Mouse (Mus musculus) small intestine, adult 2 months (tissue): ENCODE measurements around the gene Perm1. TPM values are rescaled to one million over a fixed set of nuclear protein-coding genes. Genes with fewer than 3 reads are reported as not detected.

Source experiments
- H3K27ac ChIP-seq: fragments of 200-500 bp; 2 replicates; pipeline ENCODE4 v1.5.1; 2012; ENCODE audit warnings: low read depth, low read length, control low read depth, inconsistent platforms; ENCODE audit not compliant: insufficient read depth
- H3K27me3 ChIP-seq: fragments of 200-500 bp; 2 replicates; pipeline ENCODE4 v1.6.1; 2012; ENCODE audit warnings: mild to moderate bottlenecking, moderate library complexity, low read length, inconsistent platforms; ENCODE audit not compliant: control insufficient read depth, insufficient read depth
- H3K36me3 ChIP-seq: fragments of 200-500 bp; 2 replicates; pipeline ENCODE4 v1.6.1; 2012; ENCODE audit warnings: mild to moderate bottlenecking, low read length, control low read depth, inconsistent platforms; ENCODE audit not compliant: control insufficient read depth, insufficient read depth
- H3K4me1 ChIP-seq: fragments of 200-500 bp; 2 replicates; pipeline ENCODE4 v1.6.1; 2012; ENCODE audit warnings: low read length, inconsistent platforms, mixed read lengths; ENCODE audit not compliant: control insufficient read depth, insufficient read depth, insufficient read length
- H3K4me3 ChIP-seq: fragments of 200-500 bp; 2 replicates; pipeline ENCODE4 v1.5.1; 2012; ENCODE audit warnings: low read depth, mild to moderate bottlenecking, control low read depth, inconsistent platforms, low read length, moderate library complexity
- CTCF ChIP-seq: fragments of 200-500 bp; IDR thresholded peaks from 2 replicates; pipeline ENCODE4 v1.5.1; 2012; ENCODE audit warnings: low read depth, mild to moderate bottlenecking, control low read depth, inconsistent platforms, low read length, moderate library complexity, mixed read lengths; ENCODE audit not compliant: insufficient replicate concordance, insufficient read length; ENCODE audit errors: extremely low read depth
- POLR2A ChIP-seq: fragments of 200-500 bp; IDR thresholded peaks from 2 replicates; pipeline ENCODE4 v1.6.1; 2012; ENCODE audit warnings: low read depth, mild to moderate bottlenecking, control low read depth, inconsistent platforms, low read length, moderate library complexity
- WGBS: fragments of 180-500 bp; shearing (Covaris S2); methylation state at CpG from one replicate; pipeline ENCODE4 v1.1.7; 2018; 5-methylcytosine and 5-hydroxymethylcytosine counted together
- polyA plus RNA-seq: library from polyadenylated mRNA; depleted of rRNA; stranded (reverse); fragments of >200 nt; gene quantifications from 2 replicates; pipeline ENCODE4 v1.2.3, GENCODE M21; 2012; rRNA removed

The Perm1 gene
- polyA plus RNA-seq = 0.06 and 0.09 TPM in 2 replicates

- no peaks in the 10 kb centered on the region for H3K27me3 ChIP-seq
- TF ChIP-seq CTCF (no peak), POLR2A (no peak)
- H3K27ac ChIP-seq = no peak within 1 kb of the TSS
- no peaks in the 10 kb centered on the region for H3K36me3 ChIP-seq
- WGBS = 55% methylated on average over 4 of the region's 4 CpGs
- H3K4me1 ChIP-seq = no peaks in the 10 kb centered on the region
- no peak within 1 kb of the TSS for H3K4me3 ChIP-seq
Measured at GRCm38 (mm10) chr4:156215649-156216048, at the start of gene Perm1. Perm1 (plus strand) TSS chr4:156215868.

- Histone ChIP-seq H3K4me1 (peaks cover 3% of the 10 kb centered on the region; the same call in 1 of the 2 replicates), H3K27me3 (no peaks in the 10 kb centered on the region), H3K36me3 (peaks cover 49% of the 10 kb centered on the region), H3K27ac (no peak overlapping the region), H3K4me3 (no peak overlapping the region)
- WGBS = 87% methylated on average over 9 of the region's 9 CpGs
- no peak for TF ChIP-seq POLR2A
- no peak for TF ChIP-seq CTCF
Measured at GRCm38 (mm10) chr4:156166477-156166876, 49.2 kb upstream of the Perm1 start.

GRCm38 (mm10) chr4:156168611-156169010 is 47.1 kb upstream of the Perm1 start:
- Histone ChIP-seq H3K4me1 (peaks cover 3% of the 10 kb centered on the region; the same call in 1 of the 2 replicates), H3K27ac (no peak overlapping the region), H3K4me3 (no peak overlapping the region), H3K27me3 (no peaks in the 10 kb centered on the region), H3K36me3 (peaks cover 66% of the 10 kb centered on the region)
- TF ChIP-seq CTCF (no peak), POLR2A (no peak)
- 92% methylated on average over 8 of the region's 8 CpGs for WGBS

GRCm38 (mm10) chr4:156169129-156169528 is 46.5 kb upstream of the Perm1 start:
- H3K4me1 ChIP-seq = peaks cover 2% of the 10 kb centered on the region; the same call in 1 of the 2 replicates
- peaks cover 69% of the 10 kb centered on the region for H3K36me3 ChIP-seq
- no peaks in the 10 kb centered on the region for H3K27me3 ChIP-seq
- TF ChIP-seq POLR2A (no peak), CTCF (no peak)
- no peak overlapping the region for H3K4me3 ChIP-seq
- WGBS = 95% methylated on average over 10 of the region's 10 CpGs
- no peak overlapping the region for H3K27ac ChIP-seq

GRCm38 (mm10) chr4:156171828-156172227 is 43.8 kb upstream of the Perm1 start:
- TF ChIP-seq CTCF = no peak
- no peak for TF ChIP-seq POLR2A
- WGBS = 93% methylated on average over 11 of the region's 11 CpGs
- H3K27me3 ChIP-seq = no peaks in the 10 kb centered on the region
- no peak overlapping the region for H3K27ac ChIP-seq
- H3K4me3 ChIP-seq = no peak overlapping the region
- H3K36me3 ChIP-seq = peaks cover 76% of the 10 kb centered on the region
- no peaks in the 10 kb centered on the region for H3K4me1 ChIP-seq

GRCm38 (mm10) chr4:156177630-156178029 is 38.0 kb upstream of the Perm1 start:
- 94% methylated on average over 9 of the region's 9 CpGs for WGBS
- TF ChIP-seq POLR2A = no peak
- TF ChIP-seq CTCF = no peak
- no peak overlapping the region for H3K4me3 ChIP-seq

GRCm38 (mm10) chr4:156183747-156184146 is 31.9 kb upstream of the Perm1 start:
- peaks cover 4% of the 10 kb centered on the region; the same call in 1 of the 2 replicates for H3K4me1 ChIP-seq
- TF ChIP-seq CTCF (no peak), POLR2A (no peak)
- no peak overlapping the region for H3K4me3 ChIP-seq
- no peaks in the 10 kb centered on the region for H3K27me3 ChIP-seq
- no peak overlapping the region for H3K27ac ChIP-seq
- H3K36me3 ChIP-seq = peaks cover 9% of the 10 kb centered on the region; the same call in 1 of the 2 replicates
- 86% methylated on average over 5 of the region's 5 CpGs for WGBS

More at GRCm38 (mm10) chr4:156177630-156178029, 38.0 kb upstream of the Perm1 start:
- Histone ChIP-seq H3K27ac (no peak overlapping the region), H3K36me3 (peaks cover 49% of the 10 kb centered on the region), H3K4me1 (no peaks in the 10 kb centered on the region), H3K27me3 (no peaks in the 10 kb centered on the region)
